Mouse (Mus musculus) B cell, adult (primary cell): ENCODE results near the gene Brox. TPM values are rescaled to one million over a fixed set of nuclear protein-coding genes. Genes with fewer than 3 reads are reported as not detected.

Experiments
- total RNA-seq: library from RNA; stranded (reverse); gene quantifications from 4 replicates; pipeline ENCODE4 v1.2.4, GENCODE M21; 2023; ENCODE audit not compliant: inconsistent age

The Brox gene
- total RNA-seq, result 71.2 to 75.8 TPM (median 73.4 TPM) in 4 replicates

DNA sequence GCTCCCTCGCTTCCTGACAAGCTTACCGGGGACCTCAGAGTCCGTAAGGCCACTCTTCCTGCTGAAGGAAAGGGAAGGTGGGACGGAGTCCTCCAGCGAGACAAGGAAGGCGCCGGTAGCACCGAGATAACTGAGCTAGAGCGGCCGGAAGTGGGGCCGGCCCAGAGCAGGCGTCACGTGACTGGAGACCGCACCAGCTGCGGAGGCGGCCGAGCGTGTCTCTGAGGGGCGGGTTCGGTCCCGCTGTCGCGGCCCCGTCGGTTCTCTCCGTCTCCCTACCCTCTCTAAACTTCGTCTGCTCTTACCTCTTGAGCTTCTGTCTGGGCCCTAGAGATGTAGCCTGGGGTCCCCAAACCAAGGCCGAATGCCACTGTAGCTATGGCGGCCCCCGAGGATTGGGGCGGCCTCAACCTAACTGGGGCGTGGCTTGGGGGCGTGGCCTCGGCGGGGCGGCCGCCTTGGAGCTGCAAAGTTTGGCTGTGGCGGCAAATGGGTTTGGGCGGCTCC, at the start of gene Brox:
Brox (minus strand) TSS at position 393 of the 507 bp plus-strand sequence.

GRCm38 (mm10) chr1:183296465-183296864, 604 bp downstream of the Brox start, which contains the start of gene Aida:
Gene Aida, plus strand, starts transcription at chr1:183296590.

Other genes with a start within 250 kb of the Brox start
- 10.8 to 16.1 TPM (median 11.0 TPM) in 4 replicates for gene Disp1, start 75.7 kb downstream of the Brox start, total RNA-seq
- gene Aida, start 679 bp downstream of the Brox start, total RNA-seq, result 73.8 to 86.8 TPM (median 81.1 TPM) in 4 replicates
- gene Mia3, start 72.3 kb upstream of the Brox start, total RNA-seq, result 168 to 194 TPM (median 179 TPM) in 4 replicates
- gene Taf1a, start 91.7 kb upstream of the Brox start, total RNA-seq, result 22.7 to 25.4 TPM (median 24.2 TPM) in 4 replicates
- gene Hhipl2, start 120.9 kb upstream of the Brox start, total RNA-seq, result 0.21 TPM in 1 of 4 replicates, not detected in the others